Mouse (Mus musculus): Measurements from ENCODE around the gene C2. TPM values are rescaled to one million over a fixed set of nuclear protein-coding genes. Genes with fewer than 3 reads are reported as not detected.
A peak's percentile ranks its signal among the peaks of the same experiment; 100 is the strongest.

The C2 gene
- polyA plus RNA-seq, 1 experiment, result 10.8 TPM

- Histone ChIP-seq H3K27ac (ENCODE audit: insufficient read depth, low read length) (no peak within 1 kb of the TSS), H3K9me3 (replicated peaks; ENCODE audit: control insufficient read depth, insufficient read depth, low read length, poor library complexity, severe bottlenecking) (no peaks in the 10 kb centered on the region), H3K9ac (ENCODE audit: low read depth, poor library complexity, severe bottlenecking) (peak within 1 kb of the TSS; percentile 84), H3K4me1 (ENCODE audit: control insufficient read depth, insufficient read depth, low read length) (no peaks in the 10 kb centered on the region), H3K4me3 (ENCODE audit: low read depth, low read length) (peak within 1 kb of the TSS; percentile 92), H3K27me3 (ENCODE audit: control insufficient read depth, insufficient read depth, low read length, poor library complexity, severe bottlenecking) (no peaks in the 10 kb centered on the region), H3K36me3 (ENCODE audit: control insufficient read depth, insufficient read depth, low read length, poor library complexity, severe bottlenecking) (peaks cover 10% of the 10 kb centered on the region)
- TF ChIP-seq POLR2A (IDR thresholded peaks at IDR 0.05; ENCODE audit: insufficient read depth, low read length) (peak; percentile 22), EP300 (IDR thresholded peaks at IDR 0.05; ENCODE audit: insufficient read depth, low read depth, low read length) (0 out of 2 replicates have a peak, but pooled peaks have one; percentile 11), CTCF (IDR thresholded peaks at IDR 0.05; ENCODE audit: low read depth, low read length) (no peak)
Measured at GRCm38 (mm10) chr17:34849722-34850516, 48.1 kb downstream of the C2 start, which contains the start of the genes Skiv2l and Nelfe. TSS of gene Skiv2l (minus strand) at chr17:34850210. TSS of gene Nelfe (plus strand) at chr17:34850391.

GRCm38 (mm10) chr17:34847615-34848014, 50.5 kb downstream of the C2 start:
- no peaks in the 10 kb centered on the region for H3K9me3 ChIP-seq (replicated peaks; ENCODE audit: control insufficient read depth, insufficient read depth, low read length, poor library complexity, severe bottlenecking)
- H3K36me3 ChIP-seq (ENCODE audit: control insufficient read depth, insufficient read depth, low read length, poor library complexity, severe bottlenecking), result no peaks in the 10 kb centered on the region; the same call in 1 of the 2 replicates
- H3K4me3 ChIP-seq (ENCODE audit: low read depth, low read length), result no peak overlapping the region
- no peak overlapping the region for H3K27ac ChIP-seq (ENCODE audit: insufficient read depth, low read length)
- no peak overlapping the region for H3K9ac ChIP-seq (ENCODE audit: low read depth, poor library complexity, severe bottlenecking)
- no peaks in the 10 kb centered on the region for H3K4me1 ChIP-seq (ENCODE audit: control insufficient read depth, insufficient read depth, low read length)
- TF ChIP-seq POLR2A (IDR thresholded peaks at IDR 0.05; ENCODE audit: insufficient read depth, low read length) (no peak), EP300 (IDR thresholded peaks at IDR 0.05; ENCODE audit: insufficient read depth, low read depth, low read length) (no peak), CTCF (IDR thresholded peaks at IDR 0.05; ENCODE audit: low read depth, low read length) (no peak)
- H3K27me3 ChIP-seq (ENCODE audit: control insufficient read depth, insufficient read depth, low read length, poor library complexity, severe bottlenecking), result no peaks in the 10 kb centered on the region

GRCm38 (mm10) chr17:34847192-34847591, 50.9 kb downstream of the C2 start:
- no peak overlapping the region for H3K27ac ChIP-seq (ENCODE audit: insufficient read depth, low read length)
- H3K9me3 ChIP-seq (replicated peaks; ENCODE audit: control insufficient read depth, insufficient read depth, low read length, poor library complexity, severe bottlenecking), result no peaks in the 10 kb centered on the region
- no peaks in the 10 kb centered on the region for H3K27me3 ChIP-seq (ENCODE audit: control insufficient read depth, insufficient read depth, low read length, poor library complexity, severe bottlenecking)
- TF ChIP-seq POLR2A (IDR thresholded peaks at IDR 0.05; ENCODE audit: insufficient read depth, low read length), result no peak
- TF ChIP-seq EP300 (IDR thresholded peaks at IDR 0.05; ENCODE audit: insufficient read depth, low read depth, low read length), result no peak
- no peak for TF ChIP-seq CTCF (IDR thresholded peaks at IDR 0.05; ENCODE audit: low read depth, low read length)
- H3K36me3 ChIP-seq (ENCODE audit: control insufficient read depth, insufficient read depth, low read length, poor library complexity, severe bottlenecking), result no peaks in the 10 kb centered on the region
- H3K4me3 ChIP-seq (ENCODE audit: low read depth, low read length), result no peak overlapping the region
- H3K9ac ChIP-seq (ENCODE audit: low read depth, poor library complexity, severe bottlenecking), result no peak overlapping the region
- no peaks in the 10 kb centered on the region for H3K4me1 ChIP-seq (ENCODE audit: control insufficient read depth, insufficient read depth, low read length)

- H3K9me3 ChIP-seq (replicated peaks; ENCODE audit: control insufficient read depth, insufficient read depth, low read length, poor library complexity, severe bottlenecking), result no peaks in the 10 kb centered on the region
- H3K27ac ChIP-seq (ENCODE audit: insufficient read depth, low read length), result no peak overlapping the region
- no peaks in the 10 kb centered on the region for H3K27me3 ChIP-seq (ENCODE audit: control insufficient read depth, insufficient read depth, low read length, poor library complexity, severe bottlenecking)
- H3K4me1 ChIP-seq (ENCODE audit: control insufficient read depth, insufficient read depth, low read length), result no peaks in the 10 kb centered on the region
- no peaks in the 10 kb centered on the region for H3K36me3 ChIP-seq (ENCODE audit: control insufficient read depth, insufficient read depth, low read length, poor library complexity, severe bottlenecking)
- H3K9ac ChIP-seq (ENCODE audit: low read depth, poor library complexity, severe bottlenecking), result no peak overlapping the region
- H3K4me3 ChIP-seq (ENCODE audit: low read depth, low read length), result no peak overlapping the region
- TF ChIP-seq POLR2A (IDR thresholded peaks at IDR 0.05; ENCODE audit: insufficient read depth, low read length) (no peak), CTCF (IDR thresholded peaks at IDR 0.05; ENCODE audit: low read depth, low read length) (no peak), EP300 (IDR thresholded peaks at IDR 0.05; ENCODE audit: insufficient read depth, low read depth, low read length) (no peak)
Measured at GRCm38 (mm10) chr17:34844884-34845283, 53.2 kb downstream of the C2 start.

GRCm38 (mm10) chr17:34840736-34841307, 57.2 kb downstream of the C2 start:
- H3K4me1 ChIP-seq (ENCODE audit: control insufficient read depth, insufficient read depth, low read length), result no peaks in the 10 kb centered on the region
- no peak overlapping the region for H3K27ac ChIP-seq (ENCODE audit: insufficient read depth, low read length)
- no peak overlapping the region for H3K9ac ChIP-seq (ENCODE audit: low read depth, poor library complexity, severe bottlenecking)
- no peaks in the 10 kb centered on the region for H3K9me3 ChIP-seq (replicated peaks; ENCODE audit: control insufficient read depth, insufficient read depth, low read length, poor library complexity, severe bottlenecking)
- peaks cover 3% of the 10 kb centered on the region; the same call in 1 of the 2 replicates for H3K36me3 ChIP-seq (ENCODE audit: control insufficient read depth, insufficient read depth, low read length, poor library complexity, severe bottlenecking)
- no peak for TF ChIP-seq POLR2A (IDR thresholded peaks at IDR 0.05; ENCODE audit: insufficient read depth, low read length)
- TF ChIP-seq EP300 (IDR thresholded peaks at IDR 0.05; ENCODE audit: insufficient read depth, low read depth, low read length), result no peak
- no peak for TF ChIP-seq CTCF (IDR thresholded peaks at IDR 0.05; ENCODE audit: low read depth, low read length)
- H3K27me3 ChIP-seq (ENCODE audit: control insufficient read depth, insufficient read depth, low read length, poor library complexity, severe bottlenecking), result no peaks in the 10 kb centered on the region
- H3K4me3 ChIP-seq (ENCODE audit: low read depth, low read length), result no peak overlapping the region

- TF ChIP-seq EP300 (IDR thresholded peaks at IDR 0.05; ENCODE audit: insufficient read depth, low read depth, low read length), result no peak
- no peak for TF ChIP-seq POLR2A (IDR thresholded peaks at IDR 0.05; ENCODE audit: insufficient read depth, low read length)
- TF ChIP-seq CTCF (IDR thresholded peaks at IDR 0.05; ENCODE audit: low read depth, low read length), result no peak
- peaks cover 3% of the 10 kb centered on the region; the same call in 1 of the 2 replicates for H3K36me3 ChIP-seq (ENCODE audit: control insufficient read depth, insufficient read depth, low read length, poor library complexity, severe bottlenecking)
- H3K4me3 ChIP-seq (ENCODE audit: low read depth, low read length), result no peak overlapping the region
Measured at GRCm38 (mm10) chr17:34838785-34839184, 59.3 kb downstream of the C2 start.

More at GRCm38 (mm10) chr17:34838785-34839184, 59.3 kb downstream of the C2 start:
- H3K4me1 ChIP-seq (ENCODE audit: control insufficient read depth, insufficient read depth, low read length), result no peaks in the 10 kb centered on the region
- no peaks in the 10 kb centered on the region for H3K27me3 ChIP-seq (ENCODE audit: control insufficient read depth, insufficient read depth, low read length, poor library complexity, severe bottlenecking)
- no peak overlapping the region for H3K9ac ChIP-seq (ENCODE audit: low read depth, poor library complexity, severe bottlenecking)
- H3K27ac ChIP-seq (ENCODE audit: insufficient read depth, low read length), result no peak overlapping the region
- H3K9me3 ChIP-seq (replicated peaks; ENCODE audit: control insufficient read depth, insufficient read depth, low read length, poor library complexity, severe bottlenecking), result no peaks in the 10 kb centered on the region

Data from ES-Bruce4 (cell line).